Mouse (Mus musculus) megakaryocyte progenitor cell, adult 5-6 weeks (primary cell): ENCODE measurements around the gene Fam189a2. TPM values are rescaled to one million over a fixed set of nuclear protein-coding genes. Genes with fewer than 3 reads are reported as not detected.

Experiments
- ATAC-seq: replicated peaks from 2 replicates; pipeline ENCODE4 v1.8.0; 2016; ENCODE audit warnings: mild to moderate bottlenecking, moderate TSS enrichment, inconsistent platforms; ENCODE audit not compliant: poor library complexity
- total RNA-seq, 2 experiments: library from RNA; stranded (forward) in 1 of 2; stranded (reverse) in 1 of 2; fragments of 157-497, 149-512 nt in 1 of 2; fragments of 200-1000 nt in 1 of 2; gene quantifications; 2 replicates each; pipeline versions ENCODE4 v1.2.3 to v1.2.4; 2015 to 2017

Fam189a2 gene
- total RNA-seq, 2 experiments from 2014 or later, result not detected

- ATAC-seq, result no peak
These were observed 50.2 kb downstream of the Fam189a2 start for GRCm38 (mm10) chr19:23980598-23980997.

- ATAC-seq, result no peak
These were observed 52.8 kb downstream of the Fam189a2 start for GRCm38 (mm10) chr19:23977901-23978443.

- no peak for ATAC-seq
These were observed 57.8 kb downstream of the Fam189a2 start for GRCm38 (mm10) chr19:23972881-23973649.

GRCm38 (mm10) chr19:23971391-23971790 lies 59.4 kb downstream of the Fam189a2 start:
- no peak for ATAC-seq

DNA sequence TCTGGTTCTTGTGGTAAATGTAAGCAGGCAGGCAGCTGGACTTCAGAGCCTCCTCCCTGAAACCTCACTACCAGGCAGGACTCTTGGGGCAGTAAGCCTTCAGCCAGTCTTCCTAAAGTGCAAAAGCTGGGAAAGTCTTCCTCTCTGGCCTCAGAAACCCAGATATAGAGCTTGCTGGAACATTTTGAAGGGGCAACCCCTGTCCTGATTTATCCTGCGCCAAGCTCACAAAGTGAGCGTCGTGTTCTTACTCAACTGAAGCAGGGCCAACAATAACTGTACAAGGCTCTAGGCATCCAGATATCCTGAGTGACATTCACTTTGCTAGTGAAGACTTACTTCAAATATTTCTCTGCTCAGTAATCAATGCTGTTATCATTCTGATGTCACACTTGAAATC lies 60.4 kb downstream of the Fam189a2 start:
- ATAC-seq, result no peak

- no peak for ATAC-seq
These were observed 62.0 kb downstream of the Fam189a2 start for GRCm38 (mm10) chr19:23968862-23969225.

GRCm38 (mm10) chr19:23968125-23968861 lies 62.5 kb downstream of the Fam189a2 start:
- ATAC-seq, result no peak

GRCm38 (mm10) chr19:23967156-23967555 lies 63.7 kb downstream of the Fam189a2 start:
- ATAC-seq, result no peak

GRCm38 (mm10) chr19:23966376-23966775 lies 64.4 kb downstream of the Fam189a2 start:
- no peak for ATAC-seq

- no peak for ATAC-seq
These were observed 66.4 kb downstream of the Fam189a2 start for GRCm38 (mm10) chr19:23964401-23964910.

DNA sequence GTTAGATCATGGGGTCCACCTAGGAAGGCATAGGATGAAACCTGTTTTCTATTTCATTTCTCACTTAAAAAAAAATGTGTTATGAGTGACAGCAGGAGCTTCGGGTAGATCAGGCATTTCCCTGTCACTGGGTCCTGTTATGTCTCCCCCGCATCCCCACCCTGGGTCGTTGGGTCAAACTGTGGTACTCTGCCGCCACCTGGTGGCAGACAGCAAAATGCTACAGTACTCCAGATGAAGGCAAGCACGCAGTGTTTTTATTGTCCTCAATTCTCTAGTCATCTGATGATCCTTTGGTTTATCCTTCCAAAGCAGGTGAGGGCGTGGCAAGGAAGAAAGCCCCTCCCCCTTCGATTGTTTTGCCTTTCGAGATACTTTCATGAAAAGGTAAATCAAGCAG lies 69.3 kb downstream of the Fam189a2 start:
- peak; percentile 83 for ATAC-seq

DNA sequence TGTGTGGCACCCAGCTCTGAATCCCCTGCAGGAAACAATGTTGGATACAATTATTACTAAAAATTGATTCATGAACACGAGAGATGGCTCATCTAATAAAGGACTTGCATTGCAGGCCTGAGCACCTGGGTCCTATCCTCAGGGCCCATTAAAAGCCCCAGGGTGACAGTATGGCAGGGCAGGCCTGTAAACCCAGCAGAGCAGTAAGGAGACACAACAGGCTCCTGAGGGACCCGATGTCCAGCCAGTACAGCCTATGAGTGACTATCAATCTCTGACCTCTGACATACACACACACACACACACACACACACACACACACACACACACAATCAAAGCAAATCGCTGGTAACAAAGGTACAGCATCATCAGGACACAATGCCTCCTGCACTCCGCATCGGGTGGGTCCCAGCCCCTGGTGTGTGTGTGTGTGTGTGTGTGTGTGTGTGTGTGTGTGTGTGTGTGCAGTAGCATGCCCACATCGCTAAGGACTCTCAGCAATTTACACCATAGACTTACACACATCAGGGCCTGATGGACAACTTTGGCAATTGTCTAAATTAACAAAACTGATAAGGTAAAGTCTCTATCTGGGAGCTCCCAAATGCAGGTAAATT lies 69.9 kb downstream of the Fam189a2 start:
- ATAC-seq, result no peak

- no peak for ATAC-seq
These were observed 70.5 kb downstream of the Fam189a2 start for GRCm38 (mm10) chr19:23960275-23960674.

- ATAC-seq, result no peak
These were observed 70.9 kb downstream of the Fam189a2 start for GRCm38 (mm10) chr19:23959870-23960269.

DNA sequence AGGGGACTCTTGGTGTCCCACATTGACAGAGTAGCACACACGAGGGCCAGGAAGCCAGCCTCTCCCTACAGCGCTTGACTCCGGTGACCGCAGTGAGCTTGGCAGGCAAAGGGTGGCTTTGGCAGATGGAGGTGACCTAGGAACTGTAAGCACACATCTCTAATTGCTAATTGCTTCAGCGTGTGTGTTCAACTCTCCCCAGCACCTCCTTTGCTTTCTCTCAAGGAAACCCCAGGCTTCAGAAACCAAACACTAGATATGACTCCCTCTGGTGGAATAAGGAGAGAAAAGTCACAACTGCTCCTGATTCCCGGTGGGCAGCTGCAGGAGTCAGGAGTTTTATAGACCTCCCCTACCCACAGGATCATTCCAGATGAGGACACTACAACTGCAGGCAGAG lies 71.9 kb downstream of the Fam189a2 start:
- no peak for ATAC-seq

DNA sequence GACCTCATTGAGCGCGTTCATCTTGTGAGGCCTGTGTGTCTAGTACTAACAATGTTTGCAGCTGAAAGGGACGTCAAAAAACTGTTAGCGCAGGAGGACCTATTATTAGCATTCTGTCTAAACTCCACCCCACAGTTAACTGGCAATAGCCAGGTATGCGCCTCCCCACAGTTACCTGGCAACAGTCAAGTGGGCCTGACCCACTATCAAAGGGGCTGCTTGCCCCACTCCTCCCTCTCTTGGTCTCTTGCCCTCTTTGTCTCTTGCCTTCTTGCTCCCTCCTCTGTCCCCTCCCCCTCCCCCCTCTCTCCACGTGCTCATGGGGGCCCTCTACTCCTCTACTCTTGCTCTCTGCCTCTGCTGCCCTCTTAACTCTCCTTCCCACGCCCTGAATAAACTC lies 73.3 kb downstream of the Fam189a2 start:
- ATAC-seq, result no peak

DNA sequence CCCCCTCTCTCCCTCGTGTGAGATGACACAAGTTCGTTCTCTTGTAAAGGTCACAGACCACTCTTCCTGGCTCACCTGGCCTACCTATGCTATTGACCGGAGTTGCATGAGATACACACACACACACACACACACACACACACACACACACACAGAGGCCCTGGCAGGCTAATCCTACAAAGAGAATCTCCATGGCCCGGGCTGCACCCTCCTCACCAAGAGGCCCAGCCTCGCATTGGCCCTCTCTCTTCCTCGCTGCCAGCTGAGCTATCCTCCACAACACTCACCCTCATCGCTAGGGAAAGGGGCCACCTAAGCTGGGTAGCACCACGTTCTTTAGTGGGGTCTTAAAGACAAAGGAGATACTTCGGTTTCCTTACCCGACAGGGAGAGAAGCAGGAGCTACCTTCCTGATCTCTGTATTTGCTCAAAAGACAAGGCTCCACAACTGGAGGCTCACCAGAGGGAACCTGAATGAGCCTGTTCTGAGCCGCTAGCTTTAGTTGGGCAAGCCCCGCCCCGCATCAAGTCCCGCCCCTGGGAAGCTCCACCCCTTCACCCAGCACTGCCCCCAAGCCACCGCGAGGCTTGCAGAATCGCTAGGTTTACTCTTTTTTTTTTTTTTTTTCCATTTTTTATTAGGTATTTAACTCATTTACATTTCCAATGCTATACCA lies 74.4 kb downstream of the Fam189a2 start:
- no peak for ATAC-seq

DNA sequence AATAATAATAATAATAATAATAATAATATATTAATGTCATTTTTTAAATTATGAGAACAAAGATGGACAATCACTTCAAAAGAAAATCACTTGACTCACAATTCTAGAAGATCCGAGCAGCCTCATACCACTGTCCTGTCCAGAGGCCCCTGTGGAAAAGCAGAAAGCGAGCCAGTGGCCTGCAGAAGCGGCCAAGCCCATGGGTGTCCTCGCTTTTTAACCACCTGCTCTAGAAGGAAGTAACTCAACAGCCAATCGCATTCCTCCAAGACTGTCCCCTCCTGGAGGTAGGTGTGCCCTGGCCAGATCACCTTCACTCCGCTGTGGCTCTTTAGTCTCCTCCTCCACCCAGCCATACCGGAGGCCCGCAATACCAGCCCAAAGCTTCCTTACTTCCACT lies 75.4 kb downstream of the Fam189a2 start:
- no peak for ATAC-seq

DNA sequence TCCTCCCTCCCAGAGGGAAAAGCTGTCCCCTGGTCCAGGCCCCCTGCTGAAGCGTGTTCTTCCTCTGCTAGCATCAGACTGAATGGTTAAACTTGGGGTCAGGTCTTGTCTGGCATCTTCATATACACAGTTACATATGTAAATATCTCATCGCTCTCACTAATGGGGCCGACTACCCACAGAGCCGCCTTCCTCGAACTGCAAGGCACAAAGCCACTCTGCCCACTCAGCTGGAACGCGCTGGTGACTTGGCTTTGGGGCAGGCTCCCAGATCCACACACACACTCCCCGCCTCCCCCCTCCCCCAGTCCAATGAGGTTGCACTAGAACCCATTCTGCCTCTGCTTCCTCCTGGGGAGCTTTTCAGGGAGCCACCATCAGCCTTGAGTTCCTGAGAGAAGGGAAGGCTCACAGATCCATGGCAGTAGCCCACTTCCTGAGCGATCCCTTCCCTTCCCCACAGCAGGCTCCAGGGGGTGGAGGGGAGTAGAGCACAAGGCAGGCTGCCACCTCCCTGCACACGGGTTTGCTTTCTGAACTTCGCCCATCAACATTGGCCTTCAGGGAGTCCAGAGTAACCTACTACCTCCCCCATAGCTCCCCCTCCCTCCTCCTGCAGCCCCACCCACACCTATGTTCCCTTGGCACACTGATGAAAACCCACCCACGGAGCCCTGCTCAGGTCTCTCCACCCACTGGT lies 82.4 kb downstream of the Fam189a2 start:
- no peak for ATAC-seq

DNA sequence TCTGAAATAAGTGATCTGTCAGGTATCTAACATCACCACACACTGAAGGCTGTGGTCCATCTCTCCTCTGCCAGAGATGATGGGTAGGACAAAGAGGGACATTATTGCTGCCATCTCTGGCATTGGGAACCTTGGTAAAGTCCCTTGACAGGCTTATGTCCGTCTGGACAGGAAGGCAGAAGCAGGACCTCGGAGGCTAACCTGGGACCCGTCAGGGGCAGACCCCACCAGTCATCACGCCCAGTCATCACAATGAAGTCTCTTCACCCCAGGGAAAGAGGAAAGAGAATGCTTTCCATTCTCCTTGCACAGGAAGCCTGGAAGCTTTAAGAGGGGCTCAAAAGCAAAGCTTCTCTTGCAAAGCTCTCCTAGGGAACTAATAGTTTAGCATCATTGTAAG lies 82.9 kb downstream of the Fam189a2 start:
- ATAC-seq, result no peak
